ENCODE assay signal across 17 mouse cellular contexts in genomic region chr10:77074276-77074974, GRCm38 (mm10). TPM values are rescaled to one million over a fixed set of nuclear protein-coding genes. Genes with fewer than 3 reads are reported as not detected.
A peak's percentile ranks its signal among the peaks of the same experiment; 100 is the strongest.
DNase-seq lines count a peak whose midpoint lies in the region; TF ChIP-seq lines count a peak whose summit lies in the region.
"Had no signal": no experiment of that assay in that cellular context is flagged by ENCODE, and none has a peak within 500 bp of the region (broad histone marks: within the 10 kb centered on the region; RNA-seq: fewer than 3 reads in every experiment).

No protein-coding gene starts in this region.

- no peaks in the 10 kb centered on the region for H3K27me3 ChIP-seq in heart, adult 2 months (ENCODE audit: control insufficient read depth, insufficient read depth, low read length)
- no peaks in the 10 kb centered on the region for H3K27me3 ChIP-seq in cerebellum, adult 2 months (ENCODE audit: control insufficient read depth, insufficient read depth, low read length)
- H3K27me3 ChIP-seq: heart, embryonic 13.5 days; kidney, embryonic 15.5 days; liver, embryonic 12.5 days; megakaryocyte, embryonic 14.5 days had no signal

- no peak overlapping the region for H3K4me3 ChIP-seq in heart, adult 2 months
- H3K4me3 ChIP-seq in cerebellum, adult 2 months (replicated peaks; ENCODE audit: insufficient read depth, low read depth, low read length), result no peak overlapping the region
- H3K4me3 ChIP-seq: heart, embryonic 13.5 days; kidney, embryonic 15.5 days; limb, embryonic 10.5 days; liver, embryonic 12.5 days; megakaryocyte, embryonic 14.5 days; myocyte had no signal

- no peak for TF ChIP-seq POLR2A in heart, adult 2 months (IDR thresholded peaks at IDR 0.05; ENCODE audit: insufficient read depth, low read depth, low read length)
- TF ChIP-seq POLR2A in cerebellum, adult 2 months (IDR thresholded peaks at IDR 0.05; ENCODE audit: borderline replicate concordance, insufficient read depth, low read length), result no peak

- TF ChIP-seq CTCF in heart, adult 2 months (IDR thresholded peaks at IDR 0.05), result no peak
- TF ChIP-seq CTCF in cerebellum, adult 2 months (IDR thresholded peaks at IDR 0.05; ENCODE audit: borderline replicate concordance, insufficient read depth, low read depth, low read length), result no peak

- 73% methylated on average over 4 of the region's 4 CpGs for WGBS in heart, adult 2 months
- 57% methylated on average over 4 of the region's 4 CpGs for WGBS in cerebellum, adult 2 months

- no peak overlapping the region for H3K27ac ChIP-seq in heart, adult 2 months
- no peak overlapping the region for H3K27ac ChIP-seq in cerebellum, adult 2 months (ENCODE audit: insufficient read depth, low read length)
- H3K27ac ChIP-seq: heart, embryonic 13.5 days; kidney, embryonic 15.5 days; limb, embryonic 10.5 days; liver, embryonic 12.5 days had no signal

- intact Hi-C loops in heart, postnatal 10 days (cut with DNase I), result no loop called here
- intact Hi-C loops in heart, adult 2 months (cut with DNase I), result no loop called here

- TF ChIP-seq EP300 in heart, adult 2 months (IDR thresholded peaks at IDR 0.05; ENCODE audit: insufficient read depth, low read depth, low read length), result no peak

- peak; percentile 18 to 25 for DNase-seq in heart, postnatal 10 days
- DNase-seq in heart, adult 2 months, result no peak
- DNase-seq in adrenal gland, adult 8-10 months, result peak; percentile 53
- DNase-seq in adrenal gland, postnatal 10 days, result peak; percentile 55
- peak; percentile 58 to 81 for DNase-seq in cerebellum, adult 2 months
- no peak for DNase-seq in urinary bladder, postnatal 14 days (ENCODE audit: low spot score)
- no peak for DNase-seq in embryo, embryonic 9.5 days (ENCODE audit: extremely low spot score)
- DNase-seq: embryo, embryonic 11 days; gastrocnemius, postnatal 25 days; layer of hippocampus, postnatal 36 days; spleen, adult 18-20 months had no signal

- no peaks in the 10 kb centered on the region for H3K4me1 ChIP-seq in heart, adult 2 months (ENCODE audit: control insufficient read depth, insufficient read depth, low read length)
- H3K4me1 ChIP-seq in cerebellum, adult 2 months (ENCODE audit: control insufficient read depth, insufficient read depth, low read length), result peaks cover 10% of the 10 kb centered on the region
- H3K4me1 ChIP-seq: kidney, embryonic 15.5 days; limb, embryonic 10.5 days had no signal

- no peak overlapping the region for H3K9ac ChIP-seq in heart, adult 2 months (ENCODE audit: low read depth, low read length)
- H3K9ac ChIP-seq: heart, embryonic 13.5 days; kidney, embryonic 15.5 days; liver, embryonic 12.5 days had no signal

- H3K79me2 ChIP-seq in heart, adult 2 months (replicated peaks; ENCODE audit: control insufficient read depth, insufficient read depth, low read length), result no peaks in the 10 kb centered on the region

- H3K36me3 ChIP-seq in heart, adult 2 months (ENCODE audit: control insufficient read depth, insufficient read depth, low read length), result no peaks in the 10 kb centered on the region

RNA-seq across cellular contexts. Expression of gene Slc19a1, which starts 42.4 kb away (rescaled TPM):
- total RNA-seq in heart, postnatal 10 days (2021), result 1 to 10 TPM; 4.7 to 7.5 TPM
- total RNA-seq in heart, adult 2 months (2021), result 1 to 10 TPM; 4.0 to 5.7 TPM
- polyA plus RNA-seq in heart, adult 2 months (2012; rRNA removed), result 14.3 and 17.4 TPM in 2 replicates
- 10 to 100 TPM; 15.9 to 21.1 (median 18.1) TPM for total RNA-seq in adrenal gland, adult 8-10 months (2022)
- 10 to 100 TPM; 25.7 TPM for total RNA-seq in adrenal gland, postnatal 10 days (2021)
- polyA plus RNA-seq in cerebellum, adult 2 months (2012; rRNA removed), result 39.5 and 49.4 TPM in 2 replicates

Comparison
In these comparisons a context has a peak if more than half of its experiments do, and no peak if none do; other contexts are left out.
1. DNase-seq: peak in heart, postnatal 10 days (2 of 2), adrenal gland, adult 8-10 months (single experiment), adrenal gland, postnatal 10 days (single experiment) and cerebellum, adult 2 months (2 of 2); none in heart, adult 2 months (0 of 2), urinary bladder, postnatal 14 days (single experiment) and embryo, embryonic 9.5 days (single experiment).